Mouse (Mus musculus) heart, adult 2 months (tissue): ENCODE results near the gene Scnn1a.

ENCODE experiments used
- CTCF ChIP-seq: fragments of 200-600 bp; IDR thresholded peaks from 2 replicates; pipeline ENCODE4 v1.8.1; 2022; ENCODE audit warnings: antibody characterized with exemption, mild to moderate bottlenecking, moderate library complexity
- POLR2A ChIP-seq: fragments of 200-500 bp; IDR thresholded peaks from 2 replicates; pipeline ENCODE4 v1.6.1; 2011; ENCODE audit warnings: mild to moderate bottlenecking, low read depth, low read length, control low read depth; ENCODE audit not compliant: insufficient read depth

DNA sequence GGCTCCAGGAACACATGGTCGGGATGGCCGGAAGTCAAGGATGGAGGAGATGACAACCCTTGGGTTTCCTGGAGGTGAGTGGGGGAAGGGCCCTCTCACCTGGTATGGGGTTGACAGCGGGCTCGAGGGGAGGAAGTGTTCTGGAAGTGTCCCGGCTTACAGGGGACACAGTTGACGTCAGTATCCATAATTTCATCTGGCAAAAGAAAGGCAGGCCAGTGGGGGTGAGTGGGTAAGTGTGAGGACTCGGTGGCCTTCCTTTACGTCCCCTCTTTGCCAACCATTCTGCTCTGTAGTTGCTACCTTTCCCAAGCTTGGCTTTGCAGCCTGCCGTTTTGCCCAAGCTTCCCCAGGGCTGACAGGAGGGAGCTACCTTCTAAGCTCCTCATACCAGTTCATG is 8.3 kb upstream of the Scnn1a start:
- no peak for TF ChIP-seq POLR2A
- no peak for TF ChIP-seq CTCF
